Mouse (Mus musculus): ENCODE data around the gene Eif3f.

Eif3f gene

DNA sequence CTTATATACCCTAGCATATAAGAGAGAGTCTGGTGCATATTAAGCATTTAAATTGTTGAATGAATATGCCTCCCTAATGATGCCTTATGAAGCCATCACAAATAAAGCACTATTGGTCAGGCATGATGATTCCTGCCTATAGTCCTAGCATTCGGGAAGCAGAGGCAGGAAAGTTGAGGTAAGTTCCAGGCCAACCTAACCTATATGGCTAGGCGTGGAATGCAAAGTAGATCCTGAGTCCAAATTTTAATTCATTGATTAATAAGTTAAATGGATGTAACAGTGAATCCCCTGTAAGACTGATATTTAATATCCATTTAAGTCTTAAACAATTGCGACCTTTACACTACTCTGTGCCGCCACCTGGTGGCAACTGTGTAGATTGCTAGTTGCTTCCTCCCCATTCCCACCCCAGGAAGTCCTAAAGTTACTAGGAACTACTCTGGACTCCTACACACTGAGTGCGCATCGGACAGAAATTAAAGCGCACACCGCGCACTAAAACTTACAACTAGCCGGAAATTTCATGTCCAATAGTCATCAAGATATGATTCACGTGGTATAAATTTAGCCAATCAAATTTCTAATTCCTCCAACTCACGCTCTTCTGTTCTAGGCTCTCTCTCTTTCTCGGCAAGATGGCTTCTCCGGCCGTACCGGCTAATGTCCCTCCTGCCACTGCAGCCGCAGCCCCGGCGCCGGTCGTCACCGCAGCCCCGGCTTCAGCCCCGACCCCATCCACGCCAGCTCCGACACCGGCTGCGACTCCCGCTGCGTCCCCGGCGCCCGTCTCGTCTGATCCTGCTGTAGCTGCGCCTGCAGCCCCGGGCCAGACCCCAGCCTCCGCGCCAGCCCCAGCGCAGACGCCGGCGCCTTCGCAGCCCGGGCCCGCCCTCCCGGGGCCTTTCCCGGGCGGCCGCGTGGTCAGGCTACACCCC is at the start of gene Eif3f:
Gene Eif3f (plus strand): TSS at position 624 of the 938 bp plus-strand sequence.
- peak; percentile 93 for DNase-seq

DNA sequence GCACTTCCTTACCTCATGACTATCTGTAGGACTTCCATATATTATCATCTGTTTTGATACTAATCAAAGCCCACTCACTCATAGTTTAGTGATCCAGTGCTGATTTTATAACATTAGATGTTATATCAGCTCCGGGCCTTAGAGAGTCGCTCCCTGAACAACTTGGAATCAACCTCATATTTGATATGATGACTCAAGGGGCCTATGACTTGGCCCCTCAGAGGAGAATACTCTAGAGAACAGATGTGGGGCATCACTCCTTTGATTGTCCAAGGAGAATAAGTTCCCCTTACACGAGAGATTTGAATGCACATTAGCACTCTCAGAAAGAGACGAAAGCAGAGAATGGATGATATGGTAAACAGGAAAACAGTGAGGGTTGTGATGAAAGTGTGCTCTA is 49.3 kb upstream of the Eif3f start, which contains the start of gene Olfr518:
Gene Olfr518 (minus strand): TSS at position 101 of the 400 bp plus-strand sequence.
- DNase-seq = no peak

DNA sequence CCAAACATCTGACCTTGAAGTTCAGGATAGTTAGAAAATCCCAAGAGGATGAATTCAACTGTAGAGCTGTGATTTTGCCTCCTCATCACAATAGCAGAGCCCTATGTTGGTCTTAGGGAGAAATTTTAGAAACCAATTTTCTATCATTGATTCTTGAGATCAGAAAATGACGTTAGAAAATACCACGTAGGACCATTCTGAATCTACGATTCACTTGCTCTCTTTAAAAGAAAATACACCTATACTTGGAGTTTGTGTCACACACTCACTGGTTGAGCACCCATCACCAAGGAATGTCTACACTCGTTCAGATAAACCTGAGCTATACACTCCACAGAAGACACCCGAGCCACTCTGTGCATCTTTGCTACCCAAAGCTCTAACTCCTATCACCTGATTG is 39.9 kb upstream of the Eif3f start, which contains the start of gene Olfr519:
Gene Olfr519 (minus strand): TSS at position 101 of the 400 bp plus-strand sequence.
- no peak for DNase-seq

DNA sequence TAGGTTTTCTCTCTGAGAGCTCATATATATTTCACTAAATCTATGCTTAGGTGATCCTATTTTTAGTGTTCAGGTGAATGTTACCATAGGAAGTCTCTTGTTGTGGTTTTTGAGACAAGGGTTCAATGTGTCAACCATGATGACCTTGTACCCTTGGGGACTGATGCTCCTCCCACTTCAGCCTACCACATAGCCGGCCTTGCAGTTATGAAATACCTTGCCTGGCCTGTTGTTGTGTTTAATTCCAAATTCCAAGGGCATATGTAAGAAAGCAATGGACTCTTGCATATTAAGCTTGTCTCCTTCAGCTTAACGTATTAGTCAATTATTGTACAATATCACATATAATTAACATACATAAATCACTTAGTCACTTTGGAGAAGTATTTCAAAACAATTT is 30.2 kb upstream of the Eif3f start:
- no peak for DNase-seq

- no peak for DNase-seq
Observed at GRCm38 (mm10) chr7:108927043-108927442, 7.2 kb upstream of the Eif3f start.

GRCm38 (mm10) chr7:108928280-108929188 is 5.7 kb upstream of the Eif3f start:
- no peak for DNase-seq

DNA sequence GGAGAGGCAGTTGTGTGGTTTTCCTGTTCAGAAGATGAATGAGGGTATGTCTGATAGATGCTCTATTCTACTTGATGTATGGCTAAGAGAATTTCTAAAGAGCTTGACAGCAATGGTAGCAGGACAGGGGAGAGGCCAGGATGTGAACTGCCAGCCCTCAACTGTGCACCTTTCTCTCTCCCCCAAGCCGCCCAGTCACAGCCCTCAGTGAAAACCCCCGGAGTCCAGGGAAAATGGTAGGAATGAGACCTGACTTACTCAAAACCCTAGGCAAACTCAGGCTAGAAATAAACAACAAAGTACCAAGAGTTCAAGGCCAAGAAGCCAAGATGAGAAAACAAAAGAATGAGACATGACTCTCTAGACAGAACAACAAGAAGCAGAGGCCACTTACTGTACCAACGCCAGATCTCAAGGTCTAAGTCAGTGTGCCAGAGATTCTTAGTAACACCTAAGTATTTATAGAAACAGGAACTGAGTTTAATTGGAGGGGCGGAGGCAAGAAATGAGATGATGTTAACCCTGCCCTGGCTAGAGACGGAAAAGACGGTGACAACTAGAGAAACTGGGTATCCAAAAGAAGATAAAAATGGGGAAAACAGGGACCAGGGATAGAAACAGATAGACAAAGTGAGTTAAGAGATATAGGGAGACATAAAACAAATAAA is 4.4 kb upstream of the Eif3f start, which contains the start of gene Nlrp10:
Gene Nlrp10 (minus strand): TSS at position 453 of the 668 bp plus-strand sequence.
- DNase-seq = no peak

- no peak for DNase-seq
Observed at GRCm38 (mm10) chr7:108934836-108935235, 619 bp downstream of the Eif3f start.

DNA sequence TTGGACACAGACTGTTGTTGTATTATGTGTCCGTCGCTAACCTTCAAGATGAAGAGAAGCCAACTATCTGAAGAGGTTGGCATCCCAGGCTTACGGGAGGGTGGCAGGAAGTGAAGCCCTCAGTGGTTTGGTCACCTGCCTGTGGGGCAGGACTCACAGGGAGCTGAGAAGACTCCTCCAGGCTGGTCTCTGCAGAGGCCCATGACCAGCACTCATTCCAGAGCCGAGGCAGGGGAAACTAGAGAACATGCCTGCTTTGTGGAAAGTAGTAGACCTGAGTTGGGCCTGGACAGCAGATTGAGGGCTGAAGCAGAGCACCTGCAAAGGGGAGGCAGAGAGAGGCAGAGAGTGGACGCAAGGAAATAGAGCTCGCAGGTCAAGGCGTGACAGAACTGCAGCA is 1.2 kb downstream of the Eif3f start:
- DNase-seq = no peak

GRCm38 (mm10) chr7:108936591-108936990 is 2.4 kb downstream of the Eif3f start:
- no peak for DNase-seq

GRCm38 (mm10) chr7:108941466-108941865 is 7.2 kb downstream of the Eif3f start:
- no peak for DNase-seq

DNA sequence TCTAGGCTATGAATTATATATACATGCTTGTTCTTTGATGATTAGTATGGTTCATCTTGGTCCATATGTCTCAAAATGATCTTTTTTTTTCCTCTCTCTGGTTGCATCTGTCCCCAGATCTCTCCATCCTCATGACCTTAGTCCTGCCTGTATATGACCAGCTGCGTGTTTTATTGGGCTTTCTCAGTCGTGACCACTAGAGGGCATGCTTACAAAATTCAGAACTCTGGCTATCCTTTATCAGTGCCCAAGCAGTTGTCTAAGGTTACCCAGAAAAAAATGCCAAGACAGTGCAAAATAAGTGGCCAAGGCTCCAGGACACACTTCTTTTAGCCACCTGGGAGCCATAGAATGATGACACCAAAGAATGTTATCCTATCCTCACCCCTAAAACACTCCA is 9.8 kb downstream of the Eif3f start:
- DNase-seq = peak; percentile 35

GRCm38 (mm10) chr7:108948611-108949010 is 14.4 kb downstream of the Eif3f start:
- no peak for DNase-seq

DNA sequence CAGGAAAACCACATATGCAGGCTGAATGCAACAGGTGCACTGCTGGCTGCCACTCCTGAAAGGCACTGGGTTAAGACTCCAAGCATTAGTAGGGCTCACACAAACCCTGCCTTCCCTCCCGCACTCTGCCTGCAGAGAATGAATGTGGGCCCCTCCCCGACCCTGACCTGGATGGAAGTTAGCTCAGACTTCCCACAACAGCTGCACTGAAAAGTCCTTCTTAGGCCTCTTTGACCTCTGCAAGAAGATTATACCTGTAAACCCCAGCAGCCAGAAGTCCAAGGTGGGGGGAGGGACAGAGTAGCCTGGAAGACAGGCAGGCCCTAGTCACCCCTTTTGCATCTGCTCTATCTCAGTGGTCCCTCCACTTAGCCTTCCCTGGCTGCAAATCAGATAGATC is 15.1 kb downstream of the Eif3f start:
- DNase-seq = no peak

DNA sequence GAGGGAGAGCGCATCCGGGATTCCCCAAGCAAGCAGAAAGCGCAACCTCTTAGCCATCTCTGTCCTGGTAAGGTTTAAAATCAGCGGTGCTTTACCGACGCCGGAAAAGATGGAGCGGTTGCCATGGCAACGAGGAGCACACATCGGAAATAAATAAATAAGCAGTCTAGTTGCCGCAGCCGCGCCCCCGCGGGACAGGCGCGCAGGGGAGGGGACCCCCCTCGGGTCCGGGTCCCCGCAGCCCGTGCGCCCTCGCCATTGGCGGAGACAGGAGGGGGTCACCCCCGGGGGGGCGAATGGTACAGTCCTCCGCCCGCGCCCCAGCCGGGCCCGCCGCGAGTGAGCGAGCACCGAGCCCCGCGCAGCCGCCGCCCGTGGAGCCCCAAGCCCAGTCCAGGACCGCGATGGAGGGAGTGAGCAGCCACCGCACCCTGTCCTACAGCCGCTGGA is 16.1 kb downstream of the Eif3f start, which contains the start of gene Tub:
Gene Tub (plus strand): TSS at position 27 of the 450 bp plus-strand sequence.
- peak; percentile 57 for DNase-seq

GRCm38 (mm10) chr7:108950762-108951331 is 16.6 kb downstream of the Eif3f start:
- no peak for DNase-seq

DNA sequence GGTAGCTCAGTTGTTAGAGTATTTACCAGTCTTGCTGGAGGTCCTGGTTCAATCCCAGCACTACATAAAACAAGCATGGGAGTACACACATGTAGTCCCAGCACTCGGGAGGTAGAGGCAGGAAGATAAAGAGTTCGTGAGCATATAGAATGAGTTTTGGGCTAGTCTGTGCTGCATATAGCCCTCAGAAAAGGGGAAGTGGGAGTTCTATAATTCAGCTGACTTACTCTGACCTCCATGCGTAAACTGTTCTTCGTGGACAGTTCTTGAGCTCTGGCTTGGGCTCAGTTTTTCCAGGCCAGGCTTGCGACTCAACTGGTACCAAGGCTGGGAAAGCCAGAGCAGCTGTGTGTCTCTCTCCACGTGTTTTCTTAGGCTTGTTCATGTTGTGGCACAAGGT is 18.6 kb downstream of the Eif3f start:
- no peak for DNase-seq

DNA sequence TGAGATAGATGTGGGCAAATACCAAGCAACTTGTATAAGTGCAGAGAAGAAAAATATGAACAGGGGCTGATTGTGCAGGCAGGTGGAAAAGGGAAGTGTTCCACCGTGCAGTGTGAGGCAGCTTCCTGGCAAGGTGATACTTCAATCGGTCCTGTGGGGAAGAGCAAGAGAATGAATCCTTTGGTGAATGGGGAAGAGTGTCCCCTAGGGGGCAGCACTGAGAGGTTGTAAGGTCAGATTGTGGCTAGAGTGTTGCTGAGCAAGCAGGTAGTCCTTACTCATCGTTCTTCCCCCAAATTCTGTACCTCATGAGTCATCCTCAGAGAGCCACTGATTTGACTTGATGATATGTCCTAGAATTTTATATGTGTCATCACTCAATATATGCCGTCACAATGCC is 20.0 kb downstream of the Eif3f start:
- peak; percentile 64 for DNase-seq

DNA sequence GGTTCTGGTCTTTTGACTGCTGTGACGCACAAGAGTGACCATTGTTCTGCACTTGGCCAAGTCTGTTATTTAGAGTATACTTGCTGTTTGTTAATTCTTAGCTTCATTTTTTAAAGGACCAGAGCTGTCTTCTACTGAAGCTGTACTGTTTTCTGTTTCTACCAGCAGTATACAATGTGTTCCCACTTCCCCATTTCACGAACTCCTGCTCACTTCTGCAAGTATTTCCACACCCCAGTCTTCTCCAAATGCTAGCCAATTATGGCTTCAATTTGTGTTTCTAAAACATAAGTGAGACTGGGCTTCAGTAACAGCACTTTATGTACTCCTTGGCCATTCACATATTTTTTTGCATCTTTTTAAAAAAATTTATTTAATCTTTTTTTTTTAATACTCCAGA is 23.5 kb downstream of the Eif3f start:
- DNase-seq = no peak

DNA sequence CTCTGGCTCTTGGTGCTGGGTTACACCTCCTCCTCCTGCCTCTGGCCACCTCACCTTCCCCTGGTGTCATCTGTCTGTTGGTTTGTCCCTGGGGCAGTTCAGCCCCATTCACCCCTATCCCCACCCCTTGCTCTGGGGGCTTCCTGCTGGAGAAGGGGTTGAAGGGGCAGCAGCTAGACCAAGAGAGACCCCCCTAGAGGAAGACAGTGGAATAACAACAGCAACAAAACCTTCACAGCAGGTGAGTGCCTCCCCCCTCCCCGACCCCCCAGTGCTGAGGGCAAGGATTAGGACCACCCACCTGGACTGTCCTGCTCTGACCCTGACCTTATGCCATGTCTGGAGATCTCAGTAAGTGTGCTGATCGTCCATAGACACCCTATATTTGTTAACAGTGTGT is 31.8 kb downstream of the Eif3f start:
- peak; percentile 11 for DNase-seq

DNA sequence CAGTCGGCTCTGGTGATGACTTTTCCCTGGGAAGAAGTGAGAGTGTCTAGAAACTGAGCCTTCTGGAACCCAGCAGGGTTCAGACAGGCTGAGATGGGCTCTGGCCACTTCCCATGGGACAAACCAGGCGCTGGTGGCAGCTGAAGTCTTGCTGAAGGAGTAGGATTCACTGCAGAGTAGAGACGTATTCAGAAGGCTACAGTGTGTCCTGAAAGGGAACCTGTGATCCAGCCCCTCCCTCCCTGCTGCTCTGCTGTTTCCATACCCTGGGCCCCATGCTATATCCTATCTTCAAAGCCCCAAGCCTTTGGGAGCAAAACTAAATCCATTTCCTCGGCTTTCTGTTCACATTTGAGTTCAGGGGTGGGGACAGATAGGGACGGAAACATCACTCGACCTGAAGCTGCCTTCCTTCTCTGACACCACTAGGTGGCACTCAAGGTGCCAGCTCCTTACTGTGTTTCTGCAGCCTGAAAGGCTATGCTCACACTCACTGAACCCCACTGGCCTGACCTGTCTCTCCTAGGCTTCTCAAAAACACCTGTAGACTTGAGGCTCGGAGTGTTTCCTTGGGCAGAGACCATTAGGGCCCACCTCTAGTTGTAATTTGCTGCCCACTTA is 32.6 kb downstream of the Eif3f start:
- DNase-seq = peak; percentile 49

- no peak for DNase-seq
Observed at GRCm38 (mm10) chr7:108968201-108968600, 34.0 kb downstream of the Eif3f start.
